Mouse (Mus musculus) midbrain, embryonic 12.5 days (tissue): ENCODE results near the gene Hrh2. TPM values are rescaled to one million over a fixed set of nuclear protein-coding genes. Genes with fewer than 3 reads are reported as not detected.

ENCODE experiments used
- ATAC-seq: fragments of 200-750 bp; cut with Nextera tagmentation; 2 replicates; pipeline ENCODE4 v1.8.0; 2017; ENCODE audit warnings: low read depth, moderate TSS enrichment, moderate library complexity; ENCODE audit not compliant: low FRiP score
- H3K27ac ChIP-seq: fragments of 300-500 bp; sonication (generic); replicated peaks from 2 replicates; pipeline ENCODE4 v1.5.1; 2016; ENCODE audit warnings: mild to moderate bottlenecking
- H3K27me3 ChIP-seq: fragments of 300-500 bp; sonication (generic); 2 replicates; pipeline ENCODE4 v1.6.1; 2016; ENCODE audit warnings: mild to moderate bottlenecking
- H3K36me3 ChIP-seq: fragments of 300-500 bp; sonication (generic); 2 replicates; pipeline ENCODE4 v1.6.1; 2016
- H3K4me1 ChIP-seq: fragments of 300-500 bp; sonication (generic); 2 replicates; pipeline ENCODE4 v1.6.1; 2016
- H3K4me2 ChIP-seq: fragments of 300-500 bp; sonication (generic); replicated peaks from 2 replicates; pipeline ENCODE4 v1.6.1; 2016; ENCODE audit warnings: mild to moderate bottlenecking, moderate library complexity
- H3K4me3 ChIP-seq: fragments of 300-500 bp; sonication (generic); 2 replicates; pipeline ENCODE4 v1.5.1; 2016; ENCODE audit warnings: mild to moderate bottlenecking
- H3K9ac ChIP-seq: fragments of 300-500 bp; sonication (generic); replicated peaks from 2 replicates; pipeline ENCODE4 v1.6.1; 2016; ENCODE audit warnings: mild to moderate bottlenecking, moderate library complexity
- H3K9me3 ChIP-seq: fragments of 300-500 bp; sonication (generic); 2 replicates; pipeline ENCODE4 v1.6.1; 2016; ENCODE audit warnings: mild to moderate bottlenecking
- WGBS: fragments of 180-500 bp; shearing (Covaris S2); methylation state at CpG from one replicate; pipeline ENCODE4 v1.1.7; 2016; 5-methylcytosine and 5-hydroxymethylcytosine counted together
- polyA plus RNA-seq: library from polyadenylated mRNA; unstranded; fragments of >200 nt; fragmentation: Nextera tagmentation; extraction: Ambion mirVana; gene quantifications from 2 replicates; pipeline ENCODE4 v1.2.1, GENCODE M21; 2016

Gene Hrh2
- polyA plus RNA-seq, 1 experiment from 2014 or later = 0.34 TPM

DNA sequence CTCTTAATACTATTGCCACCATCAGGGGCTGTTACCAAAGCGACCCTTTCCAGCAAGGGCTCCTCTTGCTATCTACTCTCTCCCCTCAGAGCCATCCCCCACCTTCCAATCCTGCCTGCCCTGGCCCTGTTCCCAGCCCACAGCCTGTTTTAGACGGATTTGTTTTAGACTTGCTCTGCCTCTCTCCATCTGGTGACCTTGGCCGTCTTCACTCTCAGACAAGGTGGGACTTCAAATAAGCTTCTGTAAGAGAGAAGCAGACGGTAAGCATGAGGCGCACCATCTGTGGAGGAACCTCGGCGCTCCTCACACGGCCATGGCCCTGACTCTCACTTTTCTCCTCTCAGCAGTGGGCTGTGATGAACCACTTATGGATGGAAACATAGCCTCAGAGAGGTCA is 10.5 kb downstream of the Hrh2 start:
- no peaks in the 10 kb centered on the region; the same call in 1 of the 2 replicates for H3K27me3 ChIP-seq
- no peak overlapping the region for H3K27ac ChIP-seq
- ATAC-seq = no peak
- no peaks in the 10 kb centered on the region for H3K4me1 ChIP-seq
- no peak overlapping the region for H3K4me3 ChIP-seq
- no peaks in the 10 kb centered on the region for H3K9me3 ChIP-seq
- H3K4me2 ChIP-seq = no peak overlapping the region
- 90% methylated on average over 8 of the region's 8 CpGs for WGBS
- no peaks in the 10 kb centered on the region for H3K36me3 ChIP-seq
- H3K9ac ChIP-seq = no peak overlapping the region

DNA sequence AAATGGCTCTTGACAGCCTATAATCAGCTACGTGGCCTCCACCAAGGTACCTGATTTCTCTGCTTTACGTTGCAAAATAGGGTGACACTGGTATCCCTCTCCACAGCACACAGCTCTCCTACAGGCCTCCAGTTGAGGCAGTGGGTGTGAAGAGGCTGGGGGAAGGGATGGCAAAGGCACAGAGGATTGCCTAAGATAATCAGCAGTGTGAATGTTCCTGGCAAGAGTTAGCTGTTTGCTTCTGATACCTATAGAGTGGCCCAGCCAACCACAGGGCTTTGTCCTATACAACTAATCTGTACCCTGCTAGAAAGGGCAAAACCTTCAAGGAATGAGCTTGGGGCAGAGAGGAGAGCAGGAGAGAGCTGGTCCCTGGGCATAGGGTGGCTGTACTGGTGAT is 11.5 kb downstream of the Hrh2 start:
- no peak overlapping the region for H3K27ac ChIP-seq
- 87% methylated on average over 2 of the region's 2 CpGs for WGBS
- H3K27me3 ChIP-seq = no peaks in the 10 kb centered on the region; the same call in 1 of the 2 replicates
- no peaks in the 10 kb centered on the region for H3K9me3 ChIP-seq
- no peak for ATAC-seq
- H3K4me2 ChIP-seq = no peak overlapping the region
- H3K36me3 ChIP-seq = no peaks in the 10 kb centered on the region
- H3K9ac ChIP-seq = no peak overlapping the region
- no peak overlapping the region for H3K4me3 ChIP-seq
- no peaks in the 10 kb centered on the region for H3K4me1 ChIP-seq

DNA sequence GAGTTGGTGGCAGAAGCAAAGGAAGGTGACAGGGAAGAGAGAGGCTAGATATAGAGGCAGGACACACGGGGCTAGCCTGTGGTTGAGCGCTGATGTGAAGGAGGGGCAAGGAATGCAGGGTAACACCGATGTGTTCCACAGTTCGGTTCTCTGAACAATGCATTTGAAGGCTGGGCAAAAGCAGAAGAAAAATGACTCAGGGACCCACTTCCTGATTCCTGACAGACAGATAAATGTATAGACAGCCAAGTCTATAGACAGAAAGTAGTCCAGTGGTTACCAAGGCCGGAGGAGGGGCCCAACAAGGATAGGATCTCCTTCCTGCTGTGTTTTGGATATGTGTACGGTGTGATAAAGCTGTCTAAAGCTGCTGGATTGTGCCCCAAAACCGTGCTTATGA is 13.3 kb downstream of the Hrh2 start:
- Histone ChIP-seq H3K27me3 (no peaks in the 10 kb centered on the region), H3K36me3 (no peaks in the 10 kb centered on the region), H3K4me2 (no peak overlapping the region), H3K9ac (no peak overlapping the region), H3K27ac (no peak overlapping the region), H3K4me3 (no peak overlapping the region), H3K4me1 (no peaks in the 10 kb centered on the region), H3K9me3 (no peaks in the 10 kb centered on the region)
- 83% methylated on average over 7 of the region's 7 CpGs for WGBS
- no peak for ATAC-seq

DNA sequence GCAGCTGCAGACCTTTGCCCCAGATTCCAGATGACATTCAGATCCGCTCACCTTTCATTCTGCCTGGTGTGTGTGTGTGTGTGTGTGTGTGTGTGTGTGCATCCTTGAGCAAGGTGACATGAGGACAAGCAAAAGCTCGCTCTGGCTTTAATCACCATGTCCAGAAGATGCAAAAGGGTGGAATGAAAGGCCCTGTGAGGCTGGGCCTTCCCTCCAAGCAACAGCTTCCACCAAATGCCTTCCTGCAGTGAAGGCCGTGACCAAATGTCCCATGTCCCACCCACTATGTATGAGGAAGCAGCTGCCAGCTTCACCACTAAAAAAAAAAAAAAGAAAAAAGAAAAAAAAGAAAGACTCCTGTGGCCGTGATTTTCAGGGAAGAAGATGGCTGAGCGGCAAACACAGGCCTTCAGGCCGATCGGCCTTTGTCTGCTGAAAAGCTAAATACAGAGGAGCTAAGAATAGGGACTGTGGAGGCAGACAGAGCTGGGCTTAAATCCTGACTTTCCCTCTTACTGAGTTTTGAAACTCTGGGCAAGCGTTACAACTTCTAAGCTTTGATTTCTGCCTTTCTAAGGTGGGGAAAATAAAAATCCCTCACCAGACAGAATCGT is 14.3 kb downstream of the Hrh2 start:
- Histone ChIP-seq H3K4me2 (no peak overlapping the region), H3K4me3 (no peak overlapping the region), H3K27me3 (no peaks in the 10 kb centered on the region), H3K27ac (peak overlapping the region; percentile 27; the same call in 1 of the 2 replicates), H3K36me3 (no peaks in the 10 kb centered on the region), H3K9ac (no peak overlapping the region), H3K9me3 (no peaks in the 10 kb centered on the region), H3K4me1 (peaks cover 7% of the 10 kb centered on the region; the same call in 1 of the 2 replicates)
- 54% methylated on average over 9 of the region's 9 CpGs for whole genome bisulfite sequencing
- ATAC-seq = no peak

DNA sequence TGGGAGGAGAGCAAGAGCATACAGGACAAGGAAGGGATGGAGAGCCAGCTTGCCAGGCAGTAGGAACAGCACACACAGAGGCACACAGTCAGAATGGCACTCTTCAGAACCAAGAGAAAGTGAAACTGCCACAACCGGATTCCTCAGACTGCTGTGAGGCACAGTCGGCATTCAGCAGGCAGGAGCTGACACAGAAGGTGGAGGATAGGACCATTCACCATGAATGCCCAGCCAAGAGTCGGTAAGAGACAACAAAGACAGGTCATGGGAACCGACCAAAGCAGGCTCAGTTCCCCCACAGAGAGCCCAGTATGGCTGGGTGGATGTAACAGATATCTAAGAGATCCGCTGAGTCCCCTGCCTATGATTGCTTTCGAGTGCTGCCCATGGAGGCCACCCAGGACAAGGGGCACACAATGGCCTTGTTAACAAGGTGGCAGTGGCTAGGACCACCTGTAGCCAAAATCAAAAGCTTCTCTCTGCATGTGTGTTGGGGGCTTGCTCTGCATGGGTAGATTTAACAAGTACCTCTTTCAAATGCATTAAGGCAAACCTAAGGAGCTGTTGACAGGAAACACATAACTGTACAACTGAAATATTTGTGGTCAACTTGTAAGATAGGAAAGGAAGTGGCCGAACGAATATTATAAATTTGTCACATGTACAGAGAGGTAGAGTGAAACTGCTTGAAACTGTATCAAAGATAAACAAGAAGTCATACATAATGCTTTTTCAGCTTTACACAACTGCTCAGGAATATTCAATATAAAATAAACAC is 17.7 kb downstream of the Hrh2 start:
- WGBS = 57% methylated on average over 8 of the region's 8 CpGs
- no peaks in the 10 kb centered on the region for H3K9me3 ChIP-seq
- H3K4me3 ChIP-seq = no peak overlapping the region
- no peak overlapping the region for H3K4me2 ChIP-seq
- H3K4me1 ChIP-seq = peaks cover 30% of the 10 kb centered on the region
- ATAC-seq = no peak
- H3K36me3 ChIP-seq = no peaks in the 10 kb centered on the region
- no peaks in the 10 kb centered on the region for H3K27me3 ChIP-seq
- no peak overlapping the region for H3K9ac ChIP-seq
- H3K27ac ChIP-seq = no peak overlapping the region

DNA sequence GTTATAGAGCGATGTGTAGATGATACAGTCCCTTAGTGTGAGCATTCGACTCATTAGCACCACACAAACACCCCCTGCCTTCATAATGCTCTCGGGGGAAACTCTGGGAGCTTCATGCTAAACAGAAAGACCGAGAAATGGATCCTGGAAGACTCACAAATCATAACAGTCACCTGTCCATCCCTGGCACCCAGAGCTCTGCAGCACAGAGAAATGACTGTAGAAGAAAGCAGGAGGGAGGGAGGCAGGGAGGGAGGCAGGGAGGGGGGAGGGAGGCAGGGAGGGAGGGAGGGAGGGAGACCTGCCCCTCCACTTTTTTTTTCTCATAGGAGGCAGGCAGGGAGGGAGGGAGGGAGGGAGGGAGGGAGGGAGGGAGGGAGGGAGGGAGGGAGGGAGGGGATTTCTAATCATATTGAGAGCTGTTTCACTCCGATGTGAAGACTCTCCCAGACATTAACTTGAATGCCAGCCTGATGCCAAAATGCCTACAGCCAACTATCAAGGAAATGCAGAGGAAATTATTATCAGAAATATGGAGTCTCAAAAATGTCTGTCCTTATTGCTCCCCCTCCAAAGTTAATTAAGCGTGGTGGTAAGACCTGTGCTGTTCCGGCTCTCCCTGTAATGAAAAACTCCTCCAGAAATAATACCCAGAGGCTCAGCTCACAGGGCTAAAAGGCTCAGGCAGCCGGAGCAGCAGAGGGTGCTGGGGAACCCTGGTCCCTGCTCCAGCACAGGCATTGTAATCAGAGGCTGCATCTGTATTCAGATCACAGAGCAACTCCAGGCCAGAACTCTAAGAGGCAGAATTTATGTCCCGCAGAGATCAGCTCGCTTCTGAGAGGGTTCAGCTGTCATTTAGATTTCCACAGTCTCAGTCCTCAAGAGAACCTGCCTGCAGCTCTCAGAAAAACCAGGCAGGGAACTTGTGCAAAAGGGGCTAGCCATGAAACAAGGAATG is 19.9 kb downstream of the Hrh2 start:
- H3K4me2 ChIP-seq = peak overlapping the region; percentile 33
- WGBS = 27% methylated on average over 10 of the region's 10 CpGs
- no peaks in the 10 kb centered on the region for H3K36me3 ChIP-seq
- peaks cover 35% of the 10 kb centered on the region for H3K4me1 ChIP-seq
- ATAC-seq = peak; percentile 90
- no peaks in the 10 kb centered on the region for H3K9me3 ChIP-seq
- H3K27me3 ChIP-seq = 0 out of 2 replicates have a peak, but pooled peaks cover under 1% of the 10 kb centered on the region
- H3K27ac ChIP-seq = peak overlapping the region; percentile 88
- no peak overlapping the region for H3K4me3 ChIP-seq
- H3K9ac ChIP-seq = 0 out of 2 replicates have a peak overlapping the region, but pooled peaks have one; percentile 31

DNA sequence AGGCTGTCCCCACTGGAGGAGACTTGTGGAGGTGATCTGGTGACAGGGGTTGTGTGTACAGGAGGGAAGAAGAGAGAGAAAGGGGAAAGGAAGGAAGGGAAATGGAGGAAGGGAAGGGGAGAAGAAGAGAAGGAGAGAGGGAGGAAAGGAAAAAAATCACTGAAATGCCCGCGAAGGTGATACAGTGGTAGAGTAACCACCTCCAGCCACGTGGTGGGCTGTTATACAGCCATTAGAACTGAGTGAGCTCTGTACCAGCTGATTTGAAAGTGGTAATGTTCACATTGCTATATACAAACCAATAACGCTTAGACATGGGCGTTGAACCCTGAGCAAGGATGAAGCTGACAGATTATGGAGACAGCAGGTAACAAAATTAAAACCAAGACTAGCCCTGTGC is 20.6 kb downstream of the Hrh2 start:
- ATAC-seq = peak; percentile 41; the same call in 1 of the 2 replicates
- no peak overlapping the region for H3K9ac ChIP-seq
- no peaks in the 10 kb centered on the region for H3K9me3 ChIP-seq
- H3K27me3 ChIP-seq = peaks cover 8% of the 10 kb centered on the region; the same call in 1 of the 2 replicates
- H3K4me2 ChIP-seq = peak overlapping the region; percentile 33; the same call in 1 of the 2 replicates
- H3K36me3 ChIP-seq = no peaks in the 10 kb centered on the region
- H3K27ac ChIP-seq = peak overlapping the region; percentile 88
- peaks cover 35% of the 10 kb centered on the region for H3K4me1 ChIP-seq
- 63% methylated on average over 5 of the region's 5 CpGs for WGBS
- no peak overlapping the region for H3K4me3 ChIP-seq

DNA sequence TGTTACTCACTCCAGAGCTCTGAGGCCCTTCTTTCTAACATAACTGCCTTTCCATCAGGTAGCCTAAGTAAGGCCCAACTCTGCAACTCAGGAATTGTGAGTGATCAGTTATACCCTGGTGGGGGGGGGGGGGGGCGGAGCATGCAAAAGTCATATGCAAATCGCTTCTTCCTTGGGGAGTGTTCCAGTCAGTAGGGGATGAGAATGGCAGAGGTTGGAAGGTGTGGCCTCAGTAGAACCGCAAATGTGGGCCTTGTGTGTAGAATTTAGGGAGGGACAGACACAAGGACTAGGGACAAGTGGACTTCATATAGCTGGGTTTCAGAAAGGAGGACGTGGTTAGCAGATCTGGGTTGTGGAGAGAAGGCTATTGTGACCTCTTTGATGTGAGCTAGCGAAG is 23.3 kb downstream of the Hrh2 start:
- WGBS = 51% methylated on average over 5 of the region's 5 CpGs
- peaks cover 9% of the 10 kb centered on the region; the same call in 1 of the 2 replicates for H3K27me3 ChIP-seq
- H3K4me2 ChIP-seq = no peak overlapping the region
- no peaks in the 10 kb centered on the region for H3K36me3 ChIP-seq
- H3K9ac ChIP-seq = no peak overlapping the region
- no peak overlapping the region for H3K27ac ChIP-seq
- H3K9me3 ChIP-seq = no peaks in the 10 kb centered on the region
- H3K4me3 ChIP-seq = no peak overlapping the region
- ATAC-seq = no peak
- H3K4me1 ChIP-seq = peaks cover 35% of the 10 kb centered on the region

DNA sequence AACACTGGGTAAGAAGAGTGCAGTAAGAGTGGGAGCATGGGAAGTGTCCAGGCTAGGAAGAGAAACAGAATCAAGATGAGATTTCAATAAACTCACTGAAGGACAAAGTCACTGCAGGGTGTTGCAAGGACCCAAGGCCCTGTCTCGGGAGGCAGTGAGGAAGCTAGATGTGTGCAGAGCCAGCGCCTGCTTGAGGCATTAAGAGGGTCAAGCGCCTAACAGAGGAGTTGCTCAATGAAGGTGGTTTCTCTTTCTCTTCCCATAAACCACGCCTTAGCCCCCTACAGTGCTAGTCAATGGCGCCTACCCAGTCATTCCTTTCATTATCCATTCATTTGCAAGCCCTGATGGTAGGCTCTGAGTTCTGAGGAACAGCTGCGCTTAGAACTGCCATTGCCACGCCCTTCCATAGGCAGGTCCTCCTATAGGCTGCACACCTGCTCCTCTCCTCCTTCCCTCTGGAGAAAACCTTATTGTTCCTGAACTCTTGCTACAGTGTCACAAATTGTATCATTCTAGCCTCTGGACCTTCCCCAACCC is 23.9 kb downstream of the Hrh2 start:
- ATAC-seq = no peak
- 28% methylated on average over 7 of the region's 7 CpGs for WGBS
- H3K4me3 ChIP-seq = no peak overlapping the region
- peaks cover 32% of the 10 kb centered on the region for H3K4me1 ChIP-seq
- H3K27me3 ChIP-seq = peaks cover 9% of the 10 kb centered on the region; the same call in 1 of the 2 replicates
- H3K9me3 ChIP-seq = no peaks in the 10 kb centered on the region
- H3K9ac ChIP-seq = no peak overlapping the region
- H3K27ac ChIP-seq = no peak overlapping the region
- no peak overlapping the region for H3K4me2 ChIP-seq
- no peaks in the 10 kb centered on the region for H3K36me3 ChIP-seq

DNA sequence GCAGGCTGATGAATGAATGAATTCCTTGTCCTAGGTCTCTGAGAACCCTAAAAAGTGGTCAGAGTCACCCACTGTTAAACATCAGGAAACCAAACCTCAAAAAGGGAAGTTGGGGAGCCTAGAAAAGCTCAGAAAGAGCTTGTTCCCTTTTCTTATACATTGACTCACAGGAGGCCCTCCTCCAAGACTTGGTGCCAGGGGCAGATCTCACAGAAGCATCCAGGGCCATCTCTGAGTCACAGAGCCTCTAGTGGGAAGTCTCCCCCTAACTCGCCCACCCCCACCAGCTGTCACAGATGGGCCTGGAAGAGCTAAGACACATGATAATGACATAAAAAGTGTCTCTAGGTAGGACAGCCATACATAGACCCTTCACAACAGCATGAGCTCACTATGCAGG is 26.4 kb downstream of the Hrh2 start:
- WGBS = 84% methylated on average over 1 of the region's 1 CpGs
- H3K9ac ChIP-seq = no peak overlapping the region

DNA sequence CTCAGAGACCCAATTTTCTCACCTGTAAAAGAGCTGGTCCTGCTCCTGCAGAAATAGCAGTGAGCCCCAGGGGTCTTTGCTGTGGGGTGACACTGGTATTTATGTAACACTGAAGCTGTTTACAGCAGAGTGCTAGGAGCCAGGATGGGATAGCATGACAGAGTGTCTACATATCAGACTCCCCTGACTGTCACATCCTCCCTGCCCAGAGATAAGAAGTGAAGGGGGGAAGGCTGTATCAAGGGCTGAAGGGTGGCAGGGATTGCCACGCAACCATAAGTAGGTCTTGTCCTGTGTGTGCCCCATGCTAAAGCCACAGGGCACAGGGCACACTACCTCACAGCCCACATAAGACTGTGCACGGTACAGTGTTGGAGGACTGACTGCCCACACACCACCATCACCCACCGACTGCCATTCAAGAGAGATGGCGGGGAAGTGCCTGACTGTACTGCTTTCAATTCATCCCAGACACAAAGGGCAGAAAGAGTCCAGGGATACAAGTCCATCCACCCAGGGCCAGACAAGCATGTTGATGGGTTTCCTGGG is 29.8 kb downstream of the Hrh2 start:
- H3K9ac ChIP-seq = no peak overlapping the region
- no peaks in the 10 kb centered on the region for H3K36me3 ChIP-seq
- no peak overlapping the region for H3K4me2 ChIP-seq
- H3K4me1 ChIP-seq = peaks cover 12% of the 10 kb centered on the region
- 71% methylated on average over 4 of the region's 4 CpGs for WGBS
- H3K27me3 ChIP-seq = peaks cover 10% of the 10 kb centered on the region
- ATAC-seq = no peak
- H3K4me3 ChIP-seq = no peak overlapping the region
- H3K9me3 ChIP-seq = no peaks in the 10 kb centered on the region
- no peak overlapping the region for H3K27ac ChIP-seq

More for the DNA sequence above, 26.4 kb downstream of the Hrh2 start:
- Histone ChIP-seq H3K4me2 (no peak overlapping the region), H3K27me3 (peaks cover 9% of the 10 kb centered on the region; the same call in 1 of the 2 replicates), H3K9me3 (no peaks in the 10 kb centered on the region), H3K36me3 (no peaks in the 10 kb centered on the region), H3K4me3 (no peak overlapping the region), H3K27ac (no peak overlapping the region), H3K4me1 (peaks cover 20% of the 10 kb centered on the region)
- ATAC-seq = no peak
